Mouse (Mus musculus) liver, embryonic 14.5 days (tissue): ENCODE results near the gene Xpo4. TPM values are rescaled to one million over a fixed set of nuclear protein-coding genes. Genes with fewer than 3 reads are reported as not detected.

Experiments used
- ATAC-seq: fragments of 200-750 bp; cut with Nextera tagmentation; 2 replicates; pipeline ENCODE4 v1.8.0; 2017; ENCODE audit warnings: moderate number of reproducible peaks, mild to moderate bottlenecking, moderate library complexity; ENCODE audit not compliant: insufficient read depth
- DNase-seq, 3 experiments: peaks; one replicate each; pipeline ENCODE4 v3.0.0-alpha.2; 2012 to 2013; ENCODE audit warnings: low read depth in 3 of 3, low spot score in 3 of 3
- H3K27ac ChIP-seq: fragments of 300-500 bp; sonication (generic); 2 replicates; pipeline ENCODE4 v1.5.1; 2014; ENCODE audit warnings: moderate library complexity, mild to moderate bottlenecking, control low read depth, inconsistent platforms
- H3K27me3 ChIP-seq: fragments of 300-500 bp; sonication (generic); 2 replicates; pipeline ENCODE4 v1.6.1; 2014; ENCODE audit warnings: mild to moderate bottlenecking, low read length, moderate library complexity; ENCODE audit not compliant: control insufficient read depth, insufficient read depth
- H3K36me3 ChIP-seq: fragments of 300-500 bp; sonication (generic); replicated peaks from 2 replicates; pipeline ENCODE4 v1.6.1; 2014; ENCODE audit warnings: low read depth; ENCODE audit not compliant: control insufficient read depth, insufficient read depth
- H3K4me1 ChIP-seq, 2 experiments: fragments of 200-500 bp in 1 of 2; fragments of 300-500 bp in 1 of 2; sonication (generic) in 1 of 2; replicated peaks; 2 replicates each; pipeline ENCODE4 v1.6.1; 2012 to 2014; ENCODE audit warnings: antibody characterized with exemption in 1 of 2, inconsistent platforms in 1 of 2, low read length in 1 of 2; ENCODE audit not compliant: control insufficient read depth in 2 of 2, insufficient read depth in 2 of 2
- H3K4me2 ChIP-seq: fragments of 300-500 bp; sonication (generic); 2 replicates; pipeline ENCODE4 v1.6.1; 2014; ENCODE audit warnings: low read depth, mild to moderate bottlenecking, control low read depth, moderate library complexity
- H3K4me3 ChIP-seq, 2 experiments: fragments of 200-500 bp in 1 of 2; fragments of 300-500 bp in 1 of 2; sonication (generic) in 1 of 2; 2 replicates each; pipeline ENCODE4 v1.5.1; 2012 to 2014; ENCODE audit warnings: low read depth in 2 of 2, low read length in 2 of 2, mild to moderate bottlenecking in 2 of 2, control low read depth in 1 of 2, inconsistent platforms in 1 of 2, moderate library complexity in 1 of 2; ENCODE audit not compliant: insufficient read depth in 1 of 2
- H3K9ac ChIP-seq: fragments of 300-500 bp; sonication (generic); replicated peaks from 2 replicates; pipeline ENCODE4 v1.6.1; 2014; ENCODE audit warnings: mild to moderate bottlenecking, control low read depth, moderate library complexity
- H3K9me3 ChIP-seq: fragments of 300-500 bp; sonication (generic); 2 replicates; pipeline ENCODE4 v1.6.1; 2016; ENCODE audit warnings: low read length, mixed read lengths; ENCODE audit not compliant: control insufficient read depth
- CTCF ChIP-seq: IDR thresholded peaks from 2 replicates; pipeline ENCODE4 v1.5.1; 2016; ENCODE audit warnings: antibody characterized with exemption, low read depth, control low read depth
- EP300 ChIP-seq: IDR thresholded peaks from 2 replicates; pipeline ENCODE4 v1.6.1; 2016; ENCODE audit warnings: antibody characterized with exemption, low read depth
- WGBS: fragments of 180-500 bp; shearing (Covaris S2); extraction: QIAGEN DNeasy Blood & Tissue Kit; methylation state at CpG from one replicate; pipeline ENCODE4 v1.1.7; 2014; ENCODE audit not compliant: insufficient replicate concordance; 5-methylcytosine and 5-hydroxymethylcytosine counted together
- polyA plus RNA-seq, 2 experiments: library from polyadenylated mRNA; depleted of rRNA in 1 of 2; stranded (reverse) in 1 of 2; unstranded in 1 of 2; fragments of >200 nt; fragmentation: Nextera tagmentation in 1 of 2; extraction: Ambion mirVana in 1 of 2; gene quantifications; 2 replicates each; pipeline versions ENCODE4 v1.2.1 to v1.2.3; 2012 to 2014

Gene Xpo4
- polyA plus RNA-seq, 2 experiments = 6.8 to 14.5 TPM

GRCm38 (mm10) chr14:57686647-57687046 is 21.4 kb upstream of the Xpo4 start:
- Histone ChIP-seq H3K9me3 (no peaks in the 10 kb centered on the region), H3K27ac (no peak overlapping the region), H3K4me1 (peaks cover 0 to 5% of the 10 kb centered on the region in 2 experiments; a peak in 1 of 4 replicates), H3K9ac (no peak overlapping the region), H3K27me3 (no peaks in the 10 kb centered on the region), H3K4me3 (no peak overlapping the region), H3K4me2 (no peak overlapping the region), H3K36me3 (no peaks in the 10 kb centered on the region; the same call in none of the 2 replicates)
- WGBS = 80% methylated on average over 6 of the region's 6 CpGs
- ATAC-seq = no peak
- no peak for TF ChIP-seq EP300
- no peak for TF ChIP-seq CTCF
- no peak for DNase-seq

- no peak overlapping the region for H3K4me3 ChIP-seq
- DNase-seq (peak in 2 of 3 experiments; percentile 30 to 44), ATAC-seq (peak; percentile 51; the same call in 1 of the 2 replicates)
- H3K4me1 ChIP-seq = no peaks in the 10 kb centered on the region
- no peak overlapping the region for H3K9ac ChIP-seq
- H3K27me3 ChIP-seq = no peaks in the 10 kb centered on the region
- no peaks in the 10 kb centered on the region for H3K36me3 ChIP-seq
- WGBS = 0% methylated on average over 1 of the region's 1 CpGs
- no peak overlapping the region for H3K4me2 ChIP-seq
- no peak overlapping the region for H3K27ac ChIP-seq
- TF ChIP-seq CTCF (peak; percentile 91), EP300 (no peak)
- no peaks in the 10 kb centered on the region for H3K9me3 ChIP-seq
These were observed 19.3 kb upstream of the Xpo4 start for GRCm38 (mm10) chr14:57684579-57684978.

GRCm38 (mm10) chr14:57682751-57683150 is 17.5 kb upstream of the Xpo4 start:
- WGBS = 73% methylated on average over 4 of the region's 4 CpGs
- DNase-seq (no peak), ATAC-seq (no peak)
- Histone ChIP-seq H3K4me3 (no peak overlapping the region), H3K36me3 (no peaks in the 10 kb centered on the region), H3K9ac (no peak overlapping the region), H3K9me3 (no peaks in the 10 kb centered on the region), H3K27ac (no peak overlapping the region), H3K4me1 (no peaks in the 10 kb centered on the region), H3K4me2 (no peak overlapping the region), H3K27me3 (no peaks in the 10 kb centered on the region)
- TF ChIP-seq EP300 = no peak
- no peak for TF ChIP-seq CTCF

GRCm38 (mm10) chr14:57679958-57680535 is 14.8 kb upstream of the Xpo4 start:
- H3K4me3 ChIP-seq = no peak overlapping the region
- H3K4me2 ChIP-seq = no peak overlapping the region
- WGBS = 31% methylated on average over 5 of the region's 5 CpGs
- no peak overlapping the region for H3K9ac ChIP-seq
- no peaks in the 10 kb centered on the region for H3K9me3 ChIP-seq
- H3K27me3 ChIP-seq = no peaks in the 10 kb centered on the region
- H3K36me3 ChIP-seq = no peaks in the 10 kb centered on the region
- TF ChIP-seq EP300 (no peak), CTCF (peak; percentile 86)
- DNase-seq (peak; percentile 61 to 66 (median 61)), ATAC-seq (no peak)
- H3K4me1 ChIP-seq = no peaks in the 10 kb centered on the region
- H3K27ac ChIP-seq = no peak overlapping the region

GRCm38 (mm10) chr14:57679523-57679922 is 14.3 kb upstream of the Xpo4 start:
- Histone ChIP-seq H3K4me2 (no peak overlapping the region), H3K4me1 (no peaks in the 10 kb centered on the region), H3K4me3 (no peak overlapping the region), H3K27ac (no peak overlapping the region), H3K27me3 (no peaks in the 10 kb centered on the region), H3K36me3 (no peaks in the 10 kb centered on the region), H3K9ac (no peak overlapping the region), H3K9me3 (no peaks in the 10 kb centered on the region)
- WGBS = 19% methylated on average over 1 of the region's 1 CpGs
- TF ChIP-seq EP300 (no peak), CTCF (no peak)
- no peak for DNase-seq
- ATAC-seq = no peak
